Mouse (Mus musculus) skeletal muscle tissue, adult 2 months (tissue): ENCODE measurements around the gene Gramd4.
"Not testable (repeated sequence)": the region's sequence is repeated elsewhere in the genome, so short reads cannot be mapped to it uniquely, and the experiment has no call there.

Source experiments
- DNase-seq: peaks from one replicate; pipeline ENCODE4 v3.0.0-alpha.2; 2012; ENCODE audit warnings: low read depth, low spot score

Gramd4 gene

DNA sequence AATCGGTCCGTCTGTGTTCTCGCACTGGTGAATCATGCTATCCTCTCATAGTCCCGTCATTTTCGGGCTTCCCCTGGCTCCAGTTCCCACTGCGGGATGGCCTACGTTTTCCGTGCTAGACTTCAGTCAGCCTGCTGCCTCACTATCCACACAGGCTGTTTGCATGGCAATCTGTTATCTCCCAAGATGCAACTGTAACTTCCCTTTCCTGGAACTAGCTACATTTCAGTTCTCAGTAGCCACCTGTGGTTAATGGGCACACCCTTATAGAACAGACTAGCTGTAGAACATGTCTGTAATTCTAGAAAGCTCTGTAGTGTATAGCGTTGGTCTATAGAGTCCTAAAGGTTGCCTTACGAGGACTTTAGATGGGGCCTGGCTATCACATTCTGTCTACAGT lies 6.3 kb upstream of the Gramd4 start:
- no peak for DNase-seq

DNA sequence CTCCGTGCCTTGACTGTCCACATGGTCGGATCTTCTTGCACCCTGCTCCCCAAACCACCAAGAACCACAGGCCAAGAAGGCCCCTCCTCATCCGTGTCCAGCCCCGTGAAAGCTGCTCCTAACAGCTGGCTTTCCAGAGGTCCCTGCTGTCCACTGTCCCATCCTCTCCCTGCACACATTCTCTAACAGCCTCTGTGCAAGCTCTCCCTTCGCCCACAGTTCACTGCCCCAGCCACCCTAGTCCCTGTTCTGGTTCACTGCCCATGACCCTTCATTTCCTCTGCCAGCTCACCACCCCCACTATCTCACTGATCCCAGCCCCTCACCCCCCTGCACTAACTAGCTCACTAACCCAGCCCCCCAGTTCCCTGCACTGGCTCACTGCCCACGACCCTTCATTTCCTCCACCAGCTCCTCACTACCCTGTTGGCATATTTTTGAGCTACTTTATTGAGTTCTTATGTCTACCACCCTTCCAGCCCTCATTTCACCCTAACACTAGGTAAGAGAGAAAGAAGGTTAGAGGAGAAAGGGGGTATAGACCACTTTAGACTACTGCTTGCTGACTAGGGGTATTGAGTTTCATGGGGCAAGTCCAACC lies 5.5 kb upstream of the Gramd4 start:
- DNase-seq = no peak

DNA sequence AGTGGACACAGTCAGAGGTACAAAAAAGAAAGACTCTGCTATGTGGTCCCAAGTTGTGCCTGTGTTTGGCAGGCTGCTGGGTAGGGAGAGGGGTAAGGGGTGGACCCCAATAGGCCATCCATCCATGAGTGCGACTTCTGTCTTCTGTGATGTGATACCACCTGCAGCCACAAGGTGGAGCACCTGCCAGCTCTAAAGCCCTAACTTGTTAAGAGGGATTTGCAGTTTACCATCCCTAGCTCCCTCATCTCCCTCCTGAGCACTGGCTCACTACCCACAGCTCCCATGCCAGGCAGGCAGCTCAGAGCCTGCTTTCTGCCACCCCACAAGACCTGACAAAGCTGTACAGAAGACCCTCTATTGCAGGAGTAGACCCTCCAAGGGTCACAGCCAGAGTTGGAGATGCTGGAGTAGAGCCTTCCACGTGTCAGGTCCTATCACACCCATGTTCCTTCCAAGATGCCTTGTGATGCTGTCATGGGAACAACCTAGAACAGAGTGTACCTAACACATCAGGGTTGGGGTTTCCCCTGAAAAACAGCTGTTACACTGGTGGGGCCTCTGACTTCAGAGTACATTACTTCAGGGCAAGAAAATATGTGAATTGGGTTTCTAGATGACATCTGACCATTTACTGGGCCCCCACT lies 3.5 kb upstream of the Gramd4 start:
- DNase-seq = peak; percentile 78

DNA sequence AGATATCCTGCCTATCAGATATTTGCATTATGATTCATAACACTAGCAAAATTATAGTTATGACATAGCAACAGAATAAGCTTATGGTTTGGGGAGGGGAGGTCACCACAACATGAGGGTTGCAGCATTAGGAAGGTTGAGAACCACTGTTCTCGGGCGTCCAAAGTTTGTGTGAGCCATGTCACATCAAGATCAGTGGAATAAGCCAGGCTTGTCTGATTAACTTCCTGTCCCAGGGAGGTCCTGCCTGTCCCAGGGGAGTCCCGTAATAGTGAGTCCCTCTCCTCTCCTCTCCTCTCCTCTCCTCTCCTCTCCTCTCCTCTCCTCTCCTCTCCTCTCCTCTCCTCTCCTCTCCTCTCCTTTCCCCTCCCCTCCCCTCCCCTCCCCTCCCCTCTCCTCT lies 2.6 kb upstream of the Gramd4 start:
- not testable (repeated sequence) for DNase-seq

DNA sequence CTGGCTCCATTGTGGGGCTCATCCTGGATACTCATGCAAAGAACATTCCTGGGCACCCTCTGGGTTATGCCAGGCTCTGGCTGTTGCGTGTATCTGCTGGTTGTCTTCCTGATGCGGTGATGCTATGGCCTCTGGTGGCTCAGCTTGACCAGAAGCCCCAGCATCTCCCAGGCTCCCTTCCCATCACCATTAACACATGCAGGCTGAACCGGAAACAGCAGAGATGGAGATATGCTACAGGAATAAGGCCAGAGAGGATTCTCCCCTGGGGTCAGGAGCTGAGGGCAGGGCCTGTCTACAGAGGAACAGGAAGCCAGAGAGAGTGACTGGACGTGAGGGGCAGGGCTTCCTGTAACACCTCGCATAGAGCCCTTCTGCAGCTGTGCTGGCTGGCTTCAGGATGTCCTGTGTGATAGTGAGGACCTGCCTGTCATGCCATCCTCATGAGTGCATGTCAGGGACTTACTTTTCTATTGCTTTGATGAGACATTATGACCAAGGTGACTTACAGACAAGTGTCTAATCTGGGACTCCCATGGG lies 1.2 kb upstream of the Gramd4 start:
- no peak for DNase-seq

DNA sequence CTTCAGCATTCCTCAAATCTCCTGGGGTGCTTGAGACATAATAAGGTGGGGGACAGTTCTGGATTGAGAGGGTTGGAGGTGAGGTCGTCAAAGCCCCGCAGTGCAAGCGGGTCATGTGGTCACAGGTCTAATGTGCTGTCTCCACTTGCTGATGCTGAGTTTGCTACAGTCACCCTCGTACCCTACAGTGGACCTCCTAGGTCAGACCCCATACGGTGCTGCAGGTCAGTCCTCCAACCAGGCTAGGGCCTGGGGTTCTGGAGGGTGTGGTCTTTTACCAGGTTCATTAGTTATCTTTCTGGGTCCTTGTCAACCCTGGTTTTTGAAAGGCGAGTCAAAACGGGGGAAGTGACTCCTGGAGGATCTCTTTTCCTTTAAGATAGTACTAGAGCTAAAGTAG lies 413 bp downstream of the Gramd4 start:
- DNase-seq = no peak

DNA sequence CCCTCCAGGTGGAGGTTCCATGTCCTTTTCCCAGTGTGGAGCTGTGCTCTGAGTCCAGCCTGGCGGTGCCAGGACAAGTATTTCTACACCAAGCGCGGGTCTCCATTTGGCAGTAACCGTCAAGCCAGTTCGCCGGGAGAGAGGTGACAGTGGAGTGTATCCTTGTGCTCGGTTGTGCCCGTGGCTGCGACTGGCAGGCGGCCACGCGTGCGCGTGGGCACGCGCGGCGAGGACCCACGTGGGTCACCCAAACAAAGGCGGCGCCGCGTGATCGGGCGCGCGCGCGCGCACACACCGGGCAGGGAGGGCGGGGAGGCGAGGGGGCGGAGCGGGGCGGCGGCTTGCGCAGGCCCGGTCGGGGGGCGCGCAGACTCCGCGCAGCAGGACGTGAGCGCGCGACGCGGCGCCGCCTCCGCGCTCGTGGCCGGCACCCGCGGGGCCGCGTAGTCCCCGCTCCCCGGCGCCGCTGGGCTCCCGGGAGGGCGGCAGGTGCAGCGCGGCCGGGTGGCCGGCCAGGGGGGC lies 960 bp downstream of the Gramd4 start:
- peak; percentile 78 for DNase-seq

DNA sequence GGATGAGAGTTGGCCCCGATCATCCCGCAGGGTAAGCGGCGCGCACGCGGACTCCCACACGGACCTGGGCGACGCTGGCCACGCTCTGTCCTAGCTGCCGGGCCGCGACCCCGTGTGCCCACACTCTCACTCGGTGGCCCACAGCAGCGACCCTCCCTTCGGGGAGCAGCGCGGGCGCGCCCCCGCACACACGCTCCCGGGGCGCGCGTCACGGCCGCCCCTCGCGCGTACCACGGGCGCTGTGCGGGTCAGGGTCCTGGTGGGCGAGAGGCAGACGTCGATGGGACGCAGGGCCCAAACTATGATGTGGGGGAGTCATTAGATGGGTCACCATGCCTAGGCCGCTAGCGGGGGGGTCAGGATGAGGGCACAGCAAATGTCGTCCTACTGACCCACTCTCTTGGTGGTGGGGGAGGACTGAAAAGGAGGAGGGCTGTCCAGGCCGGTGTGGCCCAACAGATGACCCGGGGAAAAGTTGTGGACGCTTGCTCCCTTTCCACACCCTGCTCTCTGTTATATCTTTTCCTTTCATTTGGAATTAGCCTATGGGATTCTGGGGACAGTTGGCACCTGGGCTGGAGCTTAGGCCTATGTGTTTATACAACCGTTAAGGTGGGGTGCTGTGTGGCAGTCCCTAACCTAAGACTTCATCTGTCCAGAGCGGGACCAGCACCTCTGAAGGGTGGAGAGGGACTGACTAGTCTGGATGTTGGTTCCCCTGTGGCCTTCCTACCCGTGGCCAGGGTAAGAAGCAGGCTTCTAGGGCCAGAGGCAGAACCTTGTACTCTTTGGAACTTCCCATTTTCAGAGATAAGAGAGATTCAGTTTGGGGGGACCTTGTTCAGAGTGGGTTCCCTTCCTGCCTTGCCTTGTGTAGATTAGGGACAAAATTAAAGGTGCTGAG lies 1.7 kb downstream of the Gramd4 start:
- no peak for DNase-seq

DNA sequence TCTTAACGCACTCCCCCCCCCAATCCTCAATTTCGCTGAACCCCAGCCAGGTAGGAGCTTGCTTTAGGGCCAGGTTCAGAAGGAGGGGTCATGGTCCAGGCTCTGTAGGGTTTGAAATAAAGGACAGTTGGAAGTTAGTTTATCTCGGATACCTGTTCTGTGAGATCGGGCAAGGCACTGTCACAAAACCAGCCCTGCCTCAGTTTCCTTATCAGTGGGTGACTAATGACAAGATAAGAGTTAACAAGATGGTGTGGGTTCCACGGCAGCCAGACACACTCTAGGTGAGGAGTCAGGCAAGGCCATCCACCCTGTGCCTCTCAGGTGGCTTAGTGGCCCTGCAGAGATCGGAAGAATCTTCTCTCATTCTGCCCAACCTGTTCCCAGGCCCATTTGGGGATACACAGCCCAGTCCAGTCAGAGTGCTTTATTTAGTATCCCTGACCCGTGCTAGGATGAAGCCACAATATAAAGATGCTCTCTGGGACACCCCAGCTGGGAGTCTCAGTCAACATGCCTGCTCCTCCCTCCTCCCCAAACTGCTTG lies 2.4 kb downstream of the Gramd4 start:
- DNase-seq = no peak

DNA sequence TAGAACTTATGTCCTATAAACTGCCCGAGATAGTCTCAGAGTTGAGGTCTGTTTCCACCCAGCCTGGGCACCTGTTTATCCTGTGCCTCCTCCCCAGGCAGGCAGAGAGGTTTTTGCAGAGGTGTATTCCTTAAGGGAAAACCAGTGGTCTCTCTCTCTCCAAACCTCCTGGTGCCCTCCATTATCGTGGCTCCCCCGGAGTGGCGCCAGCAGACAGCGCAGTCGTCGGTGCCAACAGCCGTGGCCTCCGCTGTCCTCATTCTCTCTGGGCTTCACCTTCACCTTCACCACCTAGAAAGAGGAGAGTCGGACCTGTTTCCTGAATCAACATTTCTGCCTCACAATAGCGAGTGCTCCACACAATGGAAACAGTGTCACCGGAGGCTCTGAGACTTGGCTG lies 3.1 kb downstream of the Gramd4 start:
- DNase-seq = no peak

DNA sequence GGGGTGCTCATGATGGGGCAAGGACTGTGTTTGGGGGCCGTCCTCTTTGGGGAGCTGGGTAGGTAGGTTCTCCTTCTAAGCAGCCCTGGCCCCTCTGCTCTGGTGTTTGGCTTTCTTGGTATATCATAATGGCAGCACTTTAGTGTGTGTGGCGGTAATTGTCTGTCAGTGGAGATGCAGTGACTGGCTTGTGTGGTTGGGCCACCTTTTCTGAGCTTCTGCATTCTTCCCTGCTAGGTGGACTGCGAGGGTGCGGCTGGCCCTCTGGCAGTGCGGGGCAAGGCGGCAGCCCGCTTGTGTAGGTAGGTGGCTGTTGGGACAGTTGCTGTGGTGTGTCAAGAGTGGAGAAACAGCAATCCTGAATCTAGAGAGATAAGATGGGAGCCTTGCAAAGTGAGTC lies 3.7 kb downstream of the Gramd4 start:
- no peak for DNase-seq

DNA sequence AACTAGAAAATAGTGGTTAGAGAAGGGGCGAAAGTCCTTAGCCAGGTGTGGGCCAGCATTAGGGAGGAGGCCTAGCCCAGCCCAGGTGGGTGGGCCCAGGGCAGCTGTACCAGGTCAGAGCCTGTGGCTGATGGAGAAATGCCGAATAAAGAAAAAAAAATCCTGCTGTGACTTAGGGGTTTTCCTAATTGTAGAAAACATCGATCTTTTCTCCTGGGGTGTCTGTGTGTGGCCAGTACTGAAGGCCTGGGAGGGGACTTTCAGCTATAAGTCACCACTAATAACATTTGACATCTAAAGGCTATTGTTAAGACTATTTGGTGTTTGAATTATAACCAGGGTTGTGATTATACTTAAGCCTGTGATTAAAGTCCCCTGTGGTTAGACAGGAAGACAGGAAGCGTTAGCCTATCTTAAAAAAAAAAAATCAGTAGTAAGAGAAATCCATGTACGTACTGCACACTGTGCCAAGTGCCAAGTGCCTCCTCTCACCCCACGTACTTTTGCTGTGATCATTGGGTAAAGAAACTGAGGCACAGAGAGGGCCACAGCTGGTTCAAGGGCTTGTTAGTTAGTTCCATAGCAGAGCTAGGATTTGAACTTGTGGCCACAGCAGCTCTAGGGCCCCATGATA lies 4.5 kb downstream of the Gramd4 start:
- no peak for DNase-seq

DNA sequence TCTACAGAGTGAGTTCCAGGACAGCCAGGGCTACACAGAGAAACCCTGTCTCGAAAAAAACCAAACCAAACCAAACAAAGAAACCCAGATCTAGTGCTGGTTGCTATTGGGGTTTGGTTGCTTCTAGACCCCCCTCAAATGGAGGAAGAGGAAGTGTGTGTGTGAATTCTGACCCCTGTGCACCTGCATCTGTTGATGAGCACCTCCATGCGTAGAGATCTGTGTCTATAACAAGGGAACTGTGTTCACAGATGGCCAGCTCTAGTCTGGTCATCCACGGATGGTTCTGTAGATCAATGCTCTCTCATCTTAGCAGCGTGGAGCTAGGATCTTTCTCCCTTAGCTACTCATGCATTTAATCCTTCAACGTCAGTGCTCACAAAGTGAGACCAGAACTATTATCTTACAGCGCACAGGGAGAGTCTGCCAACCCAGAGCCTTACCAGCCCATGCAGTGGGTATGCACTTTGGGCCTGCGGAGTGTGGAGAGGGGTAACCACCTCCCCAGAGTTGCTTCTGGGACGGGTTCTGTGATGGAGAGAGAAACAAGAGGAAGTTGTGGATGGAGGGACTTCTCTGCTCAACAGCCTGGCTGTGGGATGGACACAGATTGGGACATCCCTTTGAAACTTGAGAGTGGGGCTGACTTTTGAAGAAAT lies 6.8 kb downstream of the Gramd4 start:
- DNase-seq = no peak

DNA sequence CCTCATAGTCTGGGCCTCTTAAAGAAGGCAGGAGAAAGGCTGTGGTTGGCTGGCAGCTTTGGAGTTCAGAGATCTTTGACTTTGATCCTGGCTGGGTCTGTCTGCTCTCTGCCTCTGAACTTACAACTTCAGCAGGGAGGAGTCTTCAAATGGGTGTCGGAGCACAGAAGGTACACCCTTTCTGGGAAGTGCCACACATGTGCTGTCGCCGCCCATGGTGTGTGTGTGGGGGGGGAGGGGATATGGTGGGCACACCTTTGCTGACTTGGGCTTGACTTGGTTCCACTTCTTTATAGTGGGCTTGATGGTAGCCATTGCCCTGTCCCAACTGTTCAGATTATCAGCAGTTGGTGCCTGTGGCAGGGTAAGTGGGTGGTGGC lies 7.3 kb downstream of the Gramd4 start:
- no peak for DNase-seq

DNA sequence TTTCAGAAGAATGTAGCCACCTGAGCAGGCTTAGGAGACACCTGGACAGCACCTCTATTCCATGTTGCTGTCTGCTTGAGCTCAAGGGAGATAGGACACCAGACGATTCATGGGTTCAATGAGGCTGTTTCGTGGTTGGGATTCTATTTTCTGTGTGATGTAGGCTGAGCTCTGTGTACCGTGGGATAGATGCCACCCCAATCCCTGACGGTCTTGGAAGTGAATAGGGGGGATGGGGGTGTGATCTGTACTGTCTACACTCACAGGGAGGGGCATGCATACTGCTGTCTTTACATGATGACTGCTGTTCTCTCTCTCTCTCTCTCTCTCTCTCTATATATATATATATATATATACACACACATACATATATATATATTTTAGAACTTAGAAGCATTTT lies 7.9 kb downstream of the Gramd4 start:
- no peak for DNase-seq

DNA sequence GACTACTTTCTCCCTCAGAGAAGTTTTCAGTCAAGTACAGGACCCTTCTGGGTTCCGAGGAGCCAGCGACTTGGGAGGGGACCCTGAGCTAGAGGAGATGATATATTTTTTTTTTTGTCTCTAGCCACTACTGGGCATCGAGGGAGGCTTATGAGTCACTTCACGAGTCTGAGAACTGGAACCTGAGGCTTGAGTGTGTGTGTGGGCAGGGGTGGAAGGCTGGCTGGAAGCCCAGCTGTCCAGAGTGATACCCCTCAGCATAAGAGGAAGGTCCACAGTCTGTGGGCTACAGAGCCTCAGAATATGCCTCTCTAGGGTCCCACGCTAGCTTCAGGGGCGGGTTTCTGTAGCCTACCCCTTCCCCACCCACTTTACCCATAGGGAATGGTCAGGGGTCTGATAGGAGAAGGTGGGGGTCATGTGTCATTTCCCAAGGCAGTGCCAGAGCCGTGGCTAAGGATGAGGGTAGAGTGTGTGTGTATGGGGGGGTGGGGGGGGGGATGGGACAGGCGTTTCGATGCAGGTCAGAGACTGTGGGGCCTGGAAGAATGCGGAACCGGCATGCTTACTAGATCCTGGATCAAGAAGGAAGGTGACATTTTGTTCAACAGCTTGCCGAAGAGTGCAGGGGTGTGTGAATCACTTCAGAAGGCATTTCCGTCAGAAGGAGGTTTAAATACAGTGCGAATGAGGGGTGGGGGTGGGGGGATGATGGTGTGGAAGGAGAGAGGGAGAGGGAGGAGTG lies 9.5 kb downstream of the Gramd4 start:
- no peak for DNase-seq

DNA sequence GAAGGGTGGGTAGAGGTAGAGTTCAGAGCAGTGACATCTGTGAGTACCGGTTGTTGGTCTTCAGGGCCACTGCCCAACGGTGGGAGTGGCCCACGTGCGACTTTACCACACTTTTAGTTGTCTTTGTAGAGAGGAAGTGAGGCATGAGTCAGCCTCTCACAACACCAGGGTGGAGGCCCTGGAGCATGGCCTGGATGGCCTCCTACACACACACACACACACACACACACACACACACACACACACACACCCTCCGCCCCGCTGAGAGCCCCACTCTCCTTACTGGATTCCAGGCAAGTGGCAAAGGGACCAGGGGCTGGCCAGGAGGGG lies 10.1 kb downstream of the Gramd4 start:
- peak; percentile 62 for DNase-seq

DNA sequence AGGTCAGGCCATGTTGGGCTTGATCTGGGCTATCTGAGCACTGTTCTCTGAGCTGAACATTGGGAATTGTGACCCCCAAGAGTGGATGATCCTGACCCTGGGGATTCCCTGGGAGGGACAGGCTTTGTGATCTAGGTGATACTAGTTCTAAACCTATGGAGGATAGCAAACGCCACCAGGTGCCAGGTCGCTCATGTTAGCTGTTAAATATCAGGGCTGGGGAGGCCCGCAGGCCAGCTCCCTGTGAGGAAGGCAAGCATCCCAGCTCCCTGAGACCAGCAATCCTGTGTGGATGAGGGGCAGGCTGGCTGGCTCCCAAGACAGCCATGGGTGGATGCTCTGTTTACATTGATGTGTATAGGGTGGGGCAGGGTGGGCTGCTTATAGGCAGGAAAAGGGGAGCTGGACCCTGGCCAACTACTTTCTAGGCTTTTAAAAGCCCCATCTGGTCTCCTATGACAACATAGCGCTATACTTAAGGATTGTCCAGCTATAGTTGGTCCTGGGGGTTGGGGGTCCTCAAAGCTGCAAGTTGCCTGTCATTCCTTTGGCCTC lies 10.5 kb downstream of the Gramd4 start:
- no peak for DNase-seq

DNA sequence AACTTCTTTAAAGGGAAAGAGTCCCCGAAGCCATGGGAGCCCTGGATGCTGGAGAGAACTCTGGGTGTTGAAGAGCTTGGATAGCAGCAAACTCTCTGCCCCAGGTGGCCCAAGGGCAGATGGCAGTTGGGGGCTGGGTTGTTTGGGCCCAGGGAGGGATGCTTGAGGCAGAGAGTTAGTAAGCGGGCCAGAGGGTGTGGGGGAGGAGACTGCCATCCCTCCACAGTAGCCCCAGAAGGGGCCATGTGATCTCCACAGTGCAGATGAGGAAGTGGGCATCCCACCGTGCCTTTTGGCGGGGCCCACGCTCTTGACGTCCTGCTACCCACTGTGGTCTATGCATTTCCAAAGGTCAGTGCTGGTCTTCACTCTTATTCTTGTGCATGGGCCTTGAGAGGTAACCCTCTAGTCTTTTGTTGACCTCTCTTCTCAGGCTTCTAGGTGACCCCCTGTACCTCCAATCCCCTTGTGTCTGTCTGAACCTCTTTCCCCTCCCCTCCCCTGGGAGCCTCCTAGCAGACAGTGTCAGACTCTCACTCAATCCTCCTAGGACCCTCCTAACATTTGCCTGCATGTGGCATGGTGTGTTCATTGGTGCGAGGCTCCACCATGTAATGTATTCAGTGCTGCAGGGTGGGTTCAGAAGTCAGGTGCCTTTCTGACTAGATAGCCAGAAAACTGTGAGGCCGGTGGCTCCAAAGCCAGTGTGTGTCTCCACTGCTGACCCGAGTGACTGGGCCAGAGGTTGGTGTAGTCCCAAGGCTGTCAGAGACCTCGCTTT lies 11.7 kb downstream of the Gramd4 start:
- no peak for DNase-seq
